Mouse (Mus musculus): ENCODE data around the gene Fcrl5. TPM values are rescaled to one million over a fixed set of nuclear protein-coding genes. Genes with fewer than 3 reads are reported as not detected.
A peak's percentile ranks its signal among the peaks of the same experiment; 100 is the strongest.

The Fcrl5 gene
- polyA plus RNA-seq, 1 experiment, result not detected

- H3K27me3 ChIP-seq (ENCODE audit: control insufficient read depth), result peaks cover 12% of the 10 kb centered on the region
- H3K9me3 ChIP-seq (ENCODE audit: control insufficient read depth, low read length), result no peaks in the 10 kb centered on the region
- TF ChIP-seq GATA1 (IDR thresholded peaks at IDR 0.05; ENCODE audit: low read length), result no peak
- no peak for TF ChIP-seq TAL1 (IDR thresholded peaks at IDR 0.05; ENCODE audit: low read length)
- no peak overlapping the region for H3K4me3 ChIP-seq (replicated peaks)
- peaks cover 22% of the 10 kb centered on the region for H3K4me1 ChIP-seq (ENCODE audit: control insufficient read depth)
- H3K36me3 ChIP-seq (ENCODE audit: control insufficient read depth), result no peaks in the 10 kb centered on the region
Observed at GRCm38 (mm10) chr3:87521833-87522232, 86.3 kb downstream of the Fcrl5 start.

- peaks cover 16% of the 10 kb centered on the region for H3K36me3 ChIP-seq (ENCODE audit: control insufficient read depth)
- H3K4me3 ChIP-seq (replicated peaks), result no peak overlapping the region
- no peaks in the 10 kb centered on the region for H3K9me3 ChIP-seq (ENCODE audit: control insufficient read depth, low read length)
- H3K27me3 ChIP-seq (ENCODE audit: control insufficient read depth), result peaks cover 8% of the 10 kb centered on the region; the same call in 1 of the 2 replicates
- H3K4me1 ChIP-seq (ENCODE audit: control insufficient read depth), result peaks cover 27% of the 10 kb centered on the region
- TF ChIP-seq GATA1 (IDR thresholded peaks at IDR 0.05; ENCODE audit: low read length) (no peak), TAL1 (IDR thresholded peaks at IDR 0.05; ENCODE audit: low read length) (no peak)
Observed at GRCm38 (mm10) chr3:87523701-87524100, 88.1 kb downstream of the Fcrl5 start.

- TF ChIP-seq TAL1 (IDR thresholded peaks at IDR 0.05; ENCODE audit: low read length) (no peak), GATA1 (IDR thresholded peaks at IDR 0.05; ENCODE audit: low read length) (no peak)
- Histone ChIP-seq H3K4me3 (replicated peaks) (peak within 1 kb of the TSS; percentile 77), H3K4me1 (ENCODE audit: control insufficient read depth) (peaks cover 27% of the 10 kb centered on the region)
Observed at GRCm38 (mm10) chr3:87525043-87525836, 89.7 kb downstream of the Fcrl5 start, which contains the start of gene Etv3. TSS of gene Etv3 (plus strand) at chr3:87525407.

GRCm38 (mm10) chr3:87525837-87526570, 90.4 kb downstream of the Fcrl5 start:
- peak overlapping the region; percentile 77 for H3K4me3 ChIP-seq (replicated peaks)
- peaks cover 27% of the 10 kb centered on the region for H3K4me1 ChIP-seq (ENCODE audit: control insufficient read depth)
- no peaks in the 10 kb centered on the region for H3K9me3 ChIP-seq (ENCODE audit: control insufficient read depth, low read length)
- TF ChIP-seq GATA1 (IDR thresholded peaks at IDR 0.05; ENCODE audit: low read length), result no peak
- no peak for TF ChIP-seq TAL1 (IDR thresholded peaks at IDR 0.05; ENCODE audit: low read length)
- H3K27me3 ChIP-seq (ENCODE audit: control insufficient read depth), result peaks cover 4% of the 10 kb centered on the region; the same call in 1 of the 2 replicates
- H3K36me3 ChIP-seq (ENCODE audit: control insufficient read depth), result peaks cover 37% of the 10 kb centered on the region

More at GRCm38 (mm10) chr3:87525043-87525836, 89.7 kb downstream of the Fcrl5 start, which contains the start of gene Etv3:
- H3K36me3 ChIP-seq (ENCODE audit: control insufficient read depth), result peaks cover 30% of the 10 kb centered on the region
- no peaks in the 10 kb centered on the region for H3K9me3 ChIP-seq (ENCODE audit: control insufficient read depth, low read length)
- H3K27me3 ChIP-seq (ENCODE audit: control insufficient read depth), result peaks cover 4% of the 10 kb centered on the region; the same call in 1 of the 2 replicates

- H3K36me3 ChIP-seq (ENCODE audit: control insufficient read depth), result peaks cover 44% of the 10 kb centered on the region
- no peak overlapping the region for H3K4me3 ChIP-seq (replicated peaks)
- peaks cover 4% of the 10 kb centered on the region; the same call in 1 of the 2 replicates for H3K27me3 ChIP-seq (ENCODE audit: control insufficient read depth)
- H3K4me1 ChIP-seq (ENCODE audit: control insufficient read depth), result peaks cover 27% of the 10 kb centered on the region
- H3K9me3 ChIP-seq (ENCODE audit: control insufficient read depth, low read length), result no peaks in the 10 kb centered on the region
- TF ChIP-seq GATA1 (IDR thresholded peaks at IDR 0.05; ENCODE audit: low read length), result no peak
- no peak for TF ChIP-seq TAL1 (IDR thresholded peaks at IDR 0.05; ENCODE audit: low read length)
Observed at GRCm38 (mm10) chr3:87527139-87527538, 91.6 kb downstream of the Fcrl5 start.

GRCm38 (mm10) chr3:87528021-87528420, 92.4 kb downstream of the Fcrl5 start:
- Histone ChIP-seq H3K4me3 (replicated peaks) (no peak overlapping the region), H3K4me1 (ENCODE audit: control insufficient read depth) (peaks cover 27% of the 10 kb centered on the region), H3K27me3 (ENCODE audit: control insufficient read depth) (no peaks in the 10 kb centered on the region), H3K9me3 (ENCODE audit: control insufficient read depth, low read length) (no peaks in the 10 kb centered on the region), H3K36me3 (ENCODE audit: control insufficient read depth) (peaks cover 49% of the 10 kb centered on the region)
- TF ChIP-seq TAL1 (IDR thresholded peaks at IDR 0.05; ENCODE audit: low read length), result no peak

- no peak overlapping the region for H3K4me3 ChIP-seq (replicated peaks)
- H3K4me1 ChIP-seq (ENCODE audit: control insufficient read depth), result peaks cover 27% of the 10 kb centered on the region
- TF ChIP-seq TAL1 (IDR thresholded peaks at IDR 0.05; ENCODE audit: low read length), result no peak
- TF ChIP-seq GATA1 (IDR thresholded peaks at IDR 0.05; ENCODE audit: low read length), result no peak
- peaks cover 57% of the 10 kb centered on the region for H3K36me3 ChIP-seq (ENCODE audit: control insufficient read depth)
- no peaks in the 10 kb centered on the region for H3K27me3 ChIP-seq (ENCODE audit: control insufficient read depth)
- no peaks in the 10 kb centered on the region for H3K9me3 ChIP-seq (ENCODE audit: control insufficient read depth, low read length)
Observed at GRCm38 (mm10) chr3:87528841-87529240, 93.3 kb downstream of the Fcrl5 start.

- Histone ChIP-seq H3K36me3 (ENCODE audit: control insufficient read depth) (peaks cover 62% of the 10 kb centered on the region), H3K4me3 (replicated peaks) (no peak overlapping the region)
- TF ChIP-seq GATA1 (IDR thresholded peaks at IDR 0.05; ENCODE audit: low read length) (no peak), TAL1 (IDR thresholded peaks at IDR 0.05; ENCODE audit: low read length) (no peak)
Observed at GRCm38 (mm10) chr3:87529568-87529967, 94.0 kb downstream of the Fcrl5 start.

GRCm38 (mm10) chr3:87530234-87530633, 94.7 kb downstream of the Fcrl5 start:
- Histone ChIP-seq H3K4me3 (replicated peaks) (no peak overlapping the region), H3K4me1 (ENCODE audit: control insufficient read depth) (peaks cover 20% of the 10 kb centered on the region), H3K36me3 (ENCODE audit: control insufficient read depth) (peaks cover 69% of the 10 kb centered on the region), H3K9me3 (ENCODE audit: control insufficient read depth, low read length) (no peaks in the 10 kb centered on the region), H3K27me3 (ENCODE audit: control insufficient read depth) (no peaks in the 10 kb centered on the region)
- TF ChIP-seq GATA1 (IDR thresholded peaks at IDR 0.05; ENCODE audit: low read length) (no peak), TAL1 (IDR thresholded peaks at IDR 0.05; ENCODE audit: low read length) (no peak)

More at GRCm38 (mm10) chr3:87529568-87529967, 94.0 kb downstream of the Fcrl5 start:
- Histone ChIP-seq H3K27me3 (ENCODE audit: control insufficient read depth) (no peaks in the 10 kb centered on the region), H3K9me3 (ENCODE audit: control insufficient read depth, low read length) (no peaks in the 10 kb centered on the region), H3K4me1 (ENCODE audit: control insufficient read depth) (peaks cover 27% of the 10 kb centered on the region)

Data from erythroblast, embryonic 14.5 days (primary cell).